Mouse (Mus musculus) right cerebral cortex, postnatal 14 days (tissue): ENCODE measurements at regions not wholly inside any gene's neighbourhood (a gene's known extent, or its start where the extent isn't known, plus 50 kb on each side); places are given as distances from the start of the nearest gene placed in this dataset.

Experiments used
- DNase-seq: peaks from one replicate; pipeline ENCODE4 v3.0.0; 2022

GRCm38 (mm10) chr17:51526881-51527280 lies 306.2 kb downstream of the Satb1 start:
- no peak for DNase-seq

- DNase-seq, result no peak
Measured at GRCm38 (mm10) chr17:51526464-51526863, 306.6 kb downstream of the Satb1 start.

- DNase-seq, result no peak
Measured at GRCm38 (mm10) chr17:51526021-51526420, 307.1 kb downstream of the Satb1 start.

GRCm38 (mm10) chr17:51525219-51525618 lies 307.9 kb downstream of the Satb1 start:
- DNase-seq, result no peak

- no peak for DNase-seq
Measured at GRCm38 (mm10) chr17:51511917-51512316, 321.2 kb downstream of the Satb1 start.

GRCm38 (mm10) chr17:51500751-51501150 lies 321.6 kb upstream of the Tbc1d5 start:
- no peak for DNase-seq

- DNase-seq, result no peak
Measured at GRCm38 (mm10) chr17:51499541-51499940, 320.4 kb upstream of the Tbc1d5 start.

- DNase-seq, result no peak
Measured at GRCm38 (mm10) chr17:51495038-51495437, 315.9 kb upstream of the Tbc1d5 start.

- no peak for DNase-seq
Measured at GRCm38 (mm10) chr17:51489386-51489785, 310.2 kb upstream of the Tbc1d5 start.

GRCm38 (mm10) chr17:51487918-51488445 lies 308.8 kb upstream of the Tbc1d5 start:
- no peak for DNase-seq

GRCm38 (mm10) chr17:51477810-51478209 lies 298.7 kb upstream of the Tbc1d5 start:
- DNase-seq, result no peak

GRCm38 (mm10) chr17:51477404-51477803 lies 298.3 kb upstream of the Tbc1d5 start:
- no peak for DNase-seq

- DNase-seq, result no peak
Measured at GRCm38 (mm10) chr17:51462137-51462880, 283.2 kb upstream of the Tbc1d5 start.

- no peak for DNase-seq
Measured at GRCm38 (mm10) chr17:51461248-51461647, 282.1 kb upstream of the Tbc1d5 start.

- no peak for DNase-seq
Measured at GRCm38 (mm10) chr17:51459119-51459518, 280.0 kb upstream of the Tbc1d5 start.

GRCm38 (mm10) chr17:51415746-51416145 lies 236.6 kb upstream of the Tbc1d5 start:
- DNase-seq, result no peak

- no peak for DNase-seq
Measured at GRCm38 (mm10) chr17:51414304-51414703, 235.2 kb upstream of the Tbc1d5 start.

- no peak for DNase-seq
Measured at GRCm38 (mm10) chr17:51413741-51414140, 234.6 kb upstream of the Tbc1d5 start.

GRCm38 (mm10) chr17:51411545-51412094 lies 232.5 kb upstream of the Tbc1d5 start:
- DNase-seq, result peak; percentile 16

- DNase-seq, result no peak
Measured at GRCm38 (mm10) chr17:51408894-51409293, 229.7 kb upstream of the Tbc1d5 start.

GRCm38 (mm10) chr17:51408367-51408766 lies 229.2 kb upstream of the Tbc1d5 start:
- no peak for DNase-seq

- DNase-seq, result no peak
Measured at GRCm38 (mm10) chr17:51407046-51407445, 227.9 kb upstream of the Tbc1d5 start.

GRCm38 (mm10) chr17:51405059-51405458 lies 225.9 kb upstream of the Tbc1d5 start:
- DNase-seq, result no peak

GRCm38 (mm10) chr17:51397973-51398372 lies 218.8 kb upstream of the Tbc1d5 start:
- DNase-seq, result no peak
